Mouse (Mus musculus): ENCODE measurements around the gene Lhx3.
A peak's percentile ranks its signal among the peaks of the same experiment; 100 is the strongest.

Gene Lhx3

DNA sequence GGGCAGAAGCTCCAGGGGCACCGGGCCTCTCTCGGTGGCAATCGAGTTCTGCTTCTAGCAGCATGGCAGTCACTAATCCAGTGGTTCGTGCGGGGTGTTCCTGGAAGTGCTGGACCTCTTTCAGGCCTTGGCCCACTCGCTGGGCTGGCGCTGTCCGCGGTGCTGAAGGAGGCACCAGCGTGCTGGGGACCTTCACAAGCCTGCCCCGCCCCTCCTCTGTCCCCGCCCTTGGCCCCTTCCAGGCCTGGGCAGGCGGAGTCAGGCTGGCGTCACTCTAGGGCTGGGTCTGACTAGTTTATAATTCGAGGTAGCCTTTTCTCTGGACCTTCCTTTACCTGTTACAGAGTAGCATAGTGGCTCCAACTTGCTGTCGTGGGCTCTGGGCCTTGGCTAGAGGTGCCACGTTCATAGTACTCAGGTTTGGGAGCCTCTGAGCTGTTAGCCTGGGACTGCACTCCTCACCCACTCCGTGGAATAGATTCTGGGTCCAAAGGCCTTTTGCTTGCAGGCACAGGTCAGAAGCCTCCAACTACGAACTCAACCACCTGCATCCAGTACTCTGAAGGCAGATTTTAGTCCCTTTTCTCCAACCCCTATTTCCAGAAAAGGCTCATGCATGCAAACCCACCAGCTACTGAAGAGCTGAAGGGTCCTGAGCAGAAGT lies at the start of gene Lhx3:
Gene Lhx3 (minus strand): TSS at position 164 of the 664 bp plus-strand sequence.
- peak; percentile 29 for DNase-seq (ENCODE audit: low read depth, low spot score)

DNA sequence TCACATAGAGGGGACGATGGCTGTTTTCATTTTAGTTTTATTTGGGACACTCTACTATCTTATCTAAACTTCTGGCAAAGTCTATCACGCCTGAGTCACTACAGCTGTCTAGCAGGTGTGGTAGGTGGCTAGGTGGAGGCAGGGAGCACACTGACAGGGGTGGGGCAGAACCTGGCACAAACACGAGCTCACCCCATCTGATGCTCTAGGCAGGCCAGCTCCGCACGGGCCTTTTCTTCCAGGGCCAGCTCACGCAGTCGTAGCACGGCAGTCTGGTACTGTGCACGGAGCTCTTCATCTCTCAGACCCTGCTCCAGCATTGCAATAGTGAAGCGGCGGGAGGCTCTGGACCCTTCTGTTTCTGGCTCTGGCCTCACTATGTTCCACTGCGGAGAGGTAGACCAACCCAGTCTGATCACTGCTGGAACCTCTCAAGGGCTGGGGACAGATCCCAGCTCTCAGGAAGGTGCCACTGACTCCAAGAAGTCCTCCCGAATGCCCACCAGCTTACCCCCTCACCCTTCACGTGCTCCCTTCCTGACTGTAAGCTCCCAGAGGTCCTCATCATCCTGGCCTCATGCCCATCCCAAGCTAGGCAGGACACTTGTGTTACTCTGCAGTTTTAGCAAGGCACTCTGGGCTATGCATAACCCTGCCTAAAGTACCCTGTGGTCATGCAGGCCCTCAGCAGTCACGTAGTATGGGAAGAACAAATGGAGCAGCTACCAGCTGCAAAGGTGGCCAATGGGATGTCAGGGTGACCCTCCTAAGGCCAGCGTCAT lies 49.4 kb upstream of the Lhx3 start:
- DNase-seq (ENCODE audit: low read depth, low spot score): no peak

DNA sequence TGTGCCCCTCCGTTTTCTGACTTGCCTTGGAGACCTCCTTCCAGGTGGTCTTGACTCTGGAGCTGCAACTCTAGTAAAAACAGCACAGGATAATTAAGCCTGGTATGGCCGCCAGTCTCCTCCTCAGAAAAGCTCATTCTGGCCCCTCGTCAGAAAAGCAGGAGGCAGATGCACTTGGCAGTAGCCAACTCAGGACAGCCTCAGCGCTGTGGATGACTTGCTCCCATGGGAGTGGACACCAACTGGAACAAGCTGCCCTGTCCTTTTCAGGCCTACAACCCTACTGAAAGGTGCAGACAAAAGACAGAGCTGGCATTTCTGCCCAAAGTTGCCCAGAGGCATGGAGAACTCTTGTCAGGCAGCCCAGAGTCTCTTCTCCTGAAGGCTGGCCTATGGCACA lies 46.7 kb upstream of the Lhx3 start:
- no peak for DNase-seq (ENCODE audit: low read depth, low spot score)

DNA sequence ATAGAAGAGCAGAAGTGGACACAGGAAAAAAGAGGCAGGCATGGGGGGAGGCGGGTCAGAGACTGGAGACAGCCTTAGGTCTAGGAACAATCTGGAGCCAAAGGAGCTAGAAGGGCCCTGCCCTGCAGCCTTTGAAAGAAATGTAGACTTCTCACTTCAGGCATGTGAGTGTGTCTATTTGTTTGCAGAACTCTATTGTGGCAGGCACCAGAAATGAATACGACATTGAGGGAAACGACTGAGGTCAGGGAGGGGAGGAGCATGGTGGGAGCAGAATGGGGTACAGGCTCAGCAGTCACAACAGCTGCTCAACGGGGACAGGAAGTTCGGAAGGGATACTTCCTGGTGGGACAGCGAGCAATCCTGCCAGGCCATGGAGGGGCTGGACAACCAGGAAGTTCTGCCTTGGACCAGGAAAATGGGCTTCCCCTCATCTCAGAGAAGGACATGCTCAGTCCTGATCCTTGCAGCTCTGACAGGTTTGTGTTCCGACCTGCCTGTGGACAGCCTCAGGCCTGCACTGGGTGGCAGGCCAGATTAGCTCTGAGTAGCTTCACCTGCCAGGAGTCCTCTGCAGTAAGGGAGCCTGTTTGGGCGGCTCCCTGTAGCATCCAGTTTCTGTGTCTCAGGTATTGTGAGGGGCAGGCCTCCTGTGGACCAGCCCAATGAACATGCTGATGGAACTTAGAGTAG lies 44.6 kb upstream of the Lhx3 start:
- no peak for DNase-seq (ENCODE audit: low read depth, low spot score)

DNA sequence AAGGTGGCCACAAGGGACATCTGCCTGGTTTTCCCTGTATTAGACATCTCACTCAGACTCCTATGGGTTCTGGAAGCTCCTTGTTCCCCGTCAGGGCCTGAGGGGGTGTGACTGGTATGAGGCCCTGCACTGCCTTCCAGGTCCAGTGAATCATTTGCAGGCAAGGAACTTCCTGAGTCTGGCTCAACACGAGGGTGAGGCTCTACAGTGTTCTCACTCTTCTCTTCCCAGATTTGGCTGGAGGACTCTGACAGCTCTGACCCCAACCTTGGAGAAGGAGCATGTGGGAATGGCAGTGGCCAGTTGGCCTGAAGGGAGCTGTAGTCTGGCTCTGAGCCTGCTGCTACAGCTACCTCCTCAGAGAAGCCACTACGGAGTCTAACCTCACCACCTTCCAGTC lies 39.4 kb upstream of the Lhx3 start:
- no peak for DNase-seq (ENCODE audit: low read depth, low spot score)

DNA sequence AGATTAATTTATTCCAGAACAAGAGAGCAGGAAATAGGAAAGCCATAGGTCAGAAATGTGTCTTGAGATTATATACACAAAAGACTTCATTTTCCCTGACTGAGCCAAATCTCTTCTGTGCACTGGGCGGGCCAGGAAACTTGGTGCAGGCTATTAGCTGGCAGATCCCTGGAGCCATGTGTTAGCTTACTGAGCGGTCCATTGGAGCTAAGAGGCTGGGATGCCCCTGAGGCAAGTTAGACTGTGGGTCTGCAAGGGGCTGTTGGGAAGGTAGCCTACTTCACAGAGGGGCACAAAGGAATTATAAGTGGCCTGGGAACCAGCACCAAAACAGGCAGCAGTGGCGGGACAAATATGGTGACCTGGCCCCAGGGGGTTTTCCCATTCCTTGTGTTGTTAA lies 32.8 kb upstream of the Lhx3 start:
- no peak for DNase-seq (ENCODE audit: low read depth, low spot score)

DNA sequence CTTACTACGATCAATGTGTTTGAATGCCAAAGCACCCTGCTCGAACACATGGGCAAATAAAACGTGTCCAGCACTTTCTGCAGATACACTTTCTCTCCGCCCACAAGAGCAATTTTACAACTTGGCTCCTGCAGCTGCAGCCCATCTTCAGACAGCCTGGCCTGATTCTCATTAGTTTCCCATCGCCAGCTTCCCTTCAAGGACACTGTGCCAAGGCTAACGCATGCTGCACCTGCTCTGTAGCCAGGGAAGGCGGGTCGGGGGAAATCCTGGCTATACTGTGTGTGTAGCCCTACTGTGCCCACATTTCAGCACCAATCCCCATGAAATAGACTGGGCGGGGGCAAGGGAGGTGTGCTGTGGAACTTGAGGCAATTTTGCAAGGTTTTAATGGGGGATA lies 32.2 kb upstream of the Lhx3 start:
- no peak for DNase-seq (ENCODE audit: low read depth, low spot score)

DNA sequence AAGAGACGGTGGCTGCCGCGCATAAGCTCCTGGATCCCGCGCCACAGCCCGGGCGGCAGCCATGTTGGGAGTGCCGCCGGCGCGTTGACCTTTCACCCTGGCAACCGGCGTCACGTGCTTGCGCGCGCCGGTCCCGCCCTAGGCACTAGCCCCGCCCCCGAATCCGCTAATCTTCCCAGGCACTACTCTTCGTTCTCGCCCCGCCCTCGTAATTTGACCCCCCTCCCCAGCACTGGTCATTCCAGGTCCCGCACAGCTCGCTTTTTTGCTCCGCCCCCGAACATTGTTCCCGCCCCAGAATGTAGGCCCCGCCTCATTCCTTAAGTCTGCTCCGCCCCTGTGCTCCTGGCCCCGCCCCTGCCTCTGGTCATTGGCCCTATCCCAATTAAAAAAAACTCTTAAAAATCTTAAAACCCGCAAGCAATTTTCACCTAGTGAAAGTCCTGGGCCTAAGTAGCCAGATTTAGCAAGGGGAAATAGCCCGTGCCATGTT lies 29.2 kb upstream of the Lhx3 start, which contains the start of gene Qsox2:
Gene Qsox2 (minus strand): TSS at position 236 of the 493 bp plus-strand sequence.
- DNase-seq (ENCODE audit: low read depth, low spot score): peak; percentile 88

DNA sequence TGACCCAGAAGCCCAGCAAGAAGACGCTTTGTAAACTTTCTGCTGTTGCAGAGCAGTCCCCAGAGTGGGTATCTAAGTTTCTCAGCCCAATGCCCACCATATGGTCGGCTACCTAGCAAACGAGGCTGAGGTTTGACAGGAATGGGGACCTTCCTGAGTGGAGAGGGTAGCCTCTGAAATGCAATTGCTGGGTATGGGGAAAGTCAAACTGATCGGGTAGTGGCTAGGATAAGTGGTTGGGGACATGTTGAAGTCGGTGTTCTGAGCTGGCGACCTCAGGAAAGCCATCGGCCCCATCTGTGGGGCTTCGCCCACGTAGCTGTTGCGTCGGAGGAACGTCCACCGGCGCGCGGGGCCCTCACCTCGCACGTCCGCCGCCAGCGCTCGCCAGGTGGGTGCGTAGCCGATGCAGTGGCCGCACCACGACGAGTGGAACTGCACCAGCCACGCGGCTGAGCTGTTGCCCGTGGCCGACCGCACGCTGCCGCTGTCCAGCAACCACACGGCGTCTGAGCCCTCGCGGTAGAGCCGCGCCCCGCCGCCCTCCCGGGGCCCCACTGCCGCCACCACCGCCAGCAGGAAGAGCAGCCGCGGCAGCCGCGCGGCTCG lies 28.7 kb upstream of the Lhx3 start:
- no peak for DNase-seq (ENCODE audit: low read depth, low spot score)

DNA sequence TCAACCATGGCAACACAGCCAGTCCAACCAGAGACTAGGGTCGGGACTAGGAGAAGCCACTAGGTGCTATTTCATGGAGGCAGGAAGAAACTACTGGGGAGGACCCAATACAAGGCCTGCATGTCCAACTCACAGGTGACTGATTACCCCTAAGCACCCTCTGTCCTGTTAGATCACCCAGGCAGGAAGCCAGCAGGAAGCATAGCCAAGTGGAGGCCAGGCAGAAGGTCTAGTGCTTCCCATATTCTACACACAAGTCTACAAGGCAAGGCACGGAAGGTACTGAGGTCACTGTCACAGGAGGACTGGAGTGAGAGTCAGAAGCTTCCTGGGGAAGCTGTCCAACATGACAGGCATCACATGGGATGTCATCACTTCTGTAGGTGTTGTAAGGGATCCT lies 26.7 kb upstream of the Lhx3 start:
- DNase-seq (ENCODE audit: low read depth, low spot score): no peak

DNA sequence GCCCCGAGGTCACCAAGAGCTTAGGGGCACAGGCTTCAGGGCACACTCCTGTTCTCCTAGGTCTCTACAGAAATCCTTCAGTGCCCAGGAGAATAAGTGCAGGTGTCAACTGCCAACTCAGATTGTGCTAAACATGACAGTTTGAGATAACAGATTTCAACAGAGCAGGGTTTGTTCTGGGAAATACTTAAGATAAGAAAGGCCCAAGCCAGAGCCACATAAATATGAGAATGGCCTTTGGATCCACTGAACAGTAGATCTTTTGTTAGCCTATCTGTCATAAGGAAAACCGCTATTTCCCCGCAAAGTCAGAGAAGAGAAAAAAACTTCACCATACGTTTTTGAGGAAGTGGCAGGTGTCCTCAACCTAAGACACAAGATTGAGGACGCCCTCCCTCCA lies 26.2 kb upstream of the Lhx3 start:
- DNase-seq (ENCODE audit: low read depth, low spot score): no peak

DNA sequence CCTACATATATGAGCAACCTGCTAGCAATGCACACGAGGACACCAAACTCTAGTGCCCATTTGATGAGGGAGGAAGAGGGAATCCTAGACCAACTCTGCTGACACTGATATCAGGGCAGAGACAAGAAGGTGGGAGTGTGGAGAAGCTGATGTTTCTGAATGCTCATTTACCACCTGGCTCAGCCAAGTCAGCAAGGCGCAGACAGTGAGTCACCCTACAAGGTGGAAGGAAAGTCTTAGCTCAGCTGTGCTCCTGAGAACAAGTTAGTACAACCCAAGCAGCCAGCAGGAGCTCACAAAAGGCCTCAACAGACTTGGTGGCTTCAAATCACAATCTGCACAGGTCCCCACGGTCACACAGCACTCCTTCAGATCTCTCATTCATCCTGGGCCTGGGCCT lies 23.3 kb upstream of the Lhx3 start:
- no peak for DNase-seq (ENCODE audit: low read depth, low spot score)

DNA sequence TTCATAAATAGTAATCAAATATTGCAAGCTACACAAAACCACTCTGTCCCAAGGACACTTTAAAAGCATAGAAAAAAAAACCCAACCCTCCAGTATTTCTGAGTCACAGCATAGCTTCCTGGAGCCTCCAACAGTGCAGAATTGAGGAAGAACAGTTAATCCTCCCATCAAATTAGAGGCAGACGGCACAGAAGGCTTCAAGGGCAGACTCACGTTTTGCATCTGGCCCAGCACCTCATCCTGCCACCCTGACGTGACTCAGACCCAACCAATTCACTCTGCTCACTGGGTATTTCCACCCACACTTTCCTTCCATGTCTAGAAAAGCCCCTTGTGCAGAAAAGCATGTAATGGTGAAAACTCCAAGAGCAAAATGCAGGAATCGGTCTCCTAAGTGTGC lies 22.2 kb upstream of the Lhx3 start:
- DNase-seq (ENCODE audit: low read depth, low spot score): no peak

DNA sequence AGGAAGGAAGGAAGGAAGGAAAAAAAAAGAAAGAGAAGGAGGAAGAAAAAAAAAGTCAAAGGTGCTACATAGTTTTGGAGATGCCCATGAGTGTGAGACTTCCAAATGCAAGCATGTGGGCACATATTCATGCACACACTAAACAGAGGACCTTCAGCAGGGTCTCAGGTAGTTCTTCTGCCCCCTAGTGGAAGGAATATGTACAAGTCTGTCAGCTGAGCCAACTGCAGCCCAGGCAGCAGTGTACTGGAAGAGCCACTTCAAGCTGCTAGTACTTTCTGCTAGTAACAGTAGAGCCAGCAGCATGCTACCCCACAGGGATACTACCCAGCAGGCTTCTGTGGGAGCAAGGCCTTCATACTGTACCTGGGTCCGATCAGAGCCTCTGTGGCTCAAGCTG lies 19.7 kb upstream of the Lhx3 start:
- DNase-seq (ENCODE audit: low read depth, low spot score): peak; percentile 58

DNA sequence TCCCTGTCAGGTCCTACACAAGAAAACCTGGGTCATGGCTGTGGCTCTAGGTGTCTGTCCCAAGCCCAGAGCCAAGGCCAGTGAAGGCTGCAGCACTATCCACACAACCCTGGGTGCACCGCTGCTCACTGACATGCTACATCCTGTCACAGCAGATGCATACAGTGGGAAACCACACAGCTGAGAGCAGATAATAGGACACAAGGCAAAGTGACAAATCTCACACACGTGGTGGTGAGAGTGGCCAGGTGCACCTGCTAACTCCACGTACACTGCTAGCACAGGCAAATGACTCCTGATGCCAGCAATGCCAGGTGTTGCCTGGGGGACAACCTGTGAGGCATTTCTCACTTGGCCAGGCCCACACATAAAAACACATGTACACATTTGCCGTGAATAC lies 17.2 kb upstream of the Lhx3 start:
- DNase-seq (ENCODE audit: low read depth, low spot score): no peak

DNA sequence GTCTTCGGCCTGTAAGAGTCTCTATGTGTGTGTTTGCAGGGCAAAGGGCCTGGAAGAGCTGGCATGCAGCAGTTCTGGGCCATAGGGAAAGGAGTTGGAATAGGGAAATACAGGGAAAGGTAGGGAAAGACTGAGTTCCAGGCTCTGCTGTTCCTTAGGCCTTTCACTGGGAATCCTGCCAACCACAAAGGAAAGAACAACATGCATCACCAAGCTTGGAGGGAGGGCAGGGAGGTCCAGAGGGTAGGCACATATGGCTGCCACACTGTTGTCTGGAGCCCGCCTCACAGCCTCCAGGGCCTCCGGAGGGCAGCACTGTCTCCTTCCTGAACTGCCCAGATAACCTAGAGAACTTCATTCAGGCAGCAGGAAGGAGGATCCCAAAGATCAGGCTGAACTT lies 15.9 kb upstream of the Lhx3 start:
- no peak for DNase-seq (ENCODE audit: low read depth, low spot score)

DNA sequence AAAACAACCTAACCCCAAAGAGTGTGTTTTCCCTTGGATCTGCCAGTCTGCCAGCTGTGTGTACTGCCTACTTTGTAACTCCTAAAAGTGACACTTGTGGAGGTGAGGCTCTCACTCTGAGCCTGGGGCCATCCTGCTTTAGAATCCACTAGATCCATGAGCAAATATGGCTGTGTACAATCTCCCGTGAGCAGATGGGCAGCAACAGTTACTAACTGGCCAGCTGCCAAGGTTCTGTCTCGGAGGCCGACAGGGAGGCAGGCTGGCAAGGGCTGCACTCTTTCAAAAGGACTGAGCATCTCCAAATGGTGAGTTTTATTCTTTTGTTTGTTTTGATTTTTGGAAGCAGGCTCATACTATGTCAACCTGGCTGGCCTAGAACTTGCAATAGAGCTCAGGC lies 6.4 kb upstream of the Lhx3 start:
- no peak for DNase-seq (ENCODE audit: low read depth, low spot score)

DNA sequence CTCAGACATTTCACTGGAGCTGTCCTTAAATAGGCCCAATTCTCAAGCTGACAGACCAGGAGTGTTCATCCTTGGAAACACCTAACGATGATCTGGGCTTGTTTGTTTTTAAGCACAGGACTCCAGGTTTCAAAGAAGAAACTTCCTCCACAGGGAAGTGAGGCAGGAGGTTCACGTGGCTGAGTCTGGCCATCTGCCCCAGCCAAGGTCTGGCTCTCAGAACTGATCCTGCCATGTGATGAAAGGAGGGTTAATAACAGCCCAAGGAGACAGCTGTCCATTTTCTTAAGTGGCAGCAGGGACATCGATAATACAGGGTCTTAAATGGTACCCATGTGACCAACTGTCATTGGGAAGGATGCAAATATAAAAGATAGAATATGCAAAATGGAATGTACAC lies 1.5 kb upstream of the Lhx3 start:
- DNase-seq (ENCODE audit: low read depth, low spot score): no peak

DNA sequence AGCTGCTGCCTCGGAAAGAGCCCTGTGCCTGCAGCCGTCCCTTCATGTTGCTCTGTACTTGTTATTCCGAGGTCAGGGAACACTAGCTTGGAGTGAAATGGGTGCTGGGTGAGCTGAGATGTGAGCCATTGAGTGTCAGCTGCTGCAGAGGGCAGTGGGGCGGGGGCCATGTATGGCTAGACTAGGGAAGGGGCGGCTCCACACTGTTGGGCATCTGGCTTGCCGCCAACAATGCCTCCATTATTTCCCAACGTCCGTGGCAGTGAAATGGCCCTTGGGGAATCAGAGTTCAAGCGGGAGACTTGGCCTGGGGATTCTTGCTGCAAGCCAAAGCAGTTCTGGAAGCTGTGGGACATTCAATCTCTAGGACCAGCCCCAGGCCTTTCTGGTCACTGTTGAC lies 530 bp downstream of the Lhx3 start:
- DNase-seq (ENCODE audit: low read depth, low spot score): no peak

DNA sequence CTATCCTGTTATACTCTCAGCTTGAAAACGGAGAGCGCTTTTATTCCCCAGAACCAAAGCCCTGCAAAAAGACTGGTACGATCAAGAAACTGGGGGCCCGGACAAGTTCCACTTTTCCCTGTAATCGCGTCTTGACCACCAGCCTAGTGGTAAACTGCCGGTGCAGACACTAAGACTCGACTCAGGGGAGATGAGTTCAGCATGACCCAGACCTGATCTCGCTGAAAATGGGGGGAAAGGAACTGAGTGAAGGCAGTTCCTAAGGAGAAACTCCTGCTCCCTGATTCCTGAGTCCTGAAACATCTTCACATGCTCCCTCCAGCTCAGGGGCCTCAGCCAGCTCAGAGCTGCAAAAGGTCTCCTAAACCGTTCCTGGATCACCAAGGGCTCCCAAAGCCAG lies 2.3 kb downstream of the Lhx3 start:
- DNase-seq (ENCODE audit: low read depth, low spot score): no peak

DNA sequence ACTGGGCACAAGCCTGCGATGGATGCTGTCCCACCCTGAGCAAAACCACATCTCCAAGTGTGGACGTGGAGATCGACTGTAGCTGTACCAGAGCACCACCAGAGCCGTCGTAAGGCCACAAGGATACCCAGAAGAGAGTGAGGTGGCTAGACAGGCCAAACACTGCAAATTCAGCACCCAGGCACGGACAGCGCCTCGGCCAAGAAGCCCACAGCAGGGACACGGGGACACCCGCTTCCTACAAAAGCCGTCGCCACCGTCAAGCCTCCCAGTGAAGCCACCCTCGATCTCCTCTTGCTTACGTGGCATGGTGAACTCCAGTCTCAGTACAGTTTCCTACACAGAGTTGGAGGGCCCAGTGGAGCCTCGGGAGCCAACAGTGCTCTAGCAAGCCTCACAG lies 3.0 kb downstream of the Lhx3 start:
- DNase-seq (ENCODE audit: low read depth, low spot score): no peak

DNA sequence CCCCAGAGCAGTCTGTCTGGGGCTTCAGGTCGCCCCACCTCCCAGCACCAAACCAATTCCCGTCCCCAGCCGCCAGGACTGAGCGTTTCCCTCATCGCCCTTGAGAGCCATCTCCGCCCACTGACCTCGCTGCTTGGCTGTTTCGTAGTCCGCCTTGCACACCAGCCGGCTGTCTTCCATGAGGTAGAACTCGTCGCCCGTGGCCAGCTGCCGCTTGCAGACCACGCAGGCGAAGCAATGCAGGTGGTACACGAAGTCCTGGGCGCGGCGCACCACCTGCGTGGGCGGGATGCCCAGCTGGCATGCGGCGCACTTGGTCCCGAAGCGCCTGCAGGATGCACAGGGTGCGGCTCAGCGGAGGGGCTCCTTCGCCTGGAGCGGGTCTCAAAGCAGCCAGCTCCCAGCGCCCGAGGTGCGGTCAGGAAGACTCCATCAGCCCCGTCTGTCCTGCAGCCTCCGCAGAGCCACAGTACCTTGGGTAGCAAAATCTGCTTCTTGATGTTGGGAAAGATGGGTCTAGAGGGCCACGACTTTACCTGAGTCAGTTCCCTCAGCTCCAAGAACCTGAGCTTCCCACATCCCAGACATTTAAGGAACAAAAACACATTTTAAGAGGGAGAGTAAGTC lies 5.1 kb downstream of the Lhx3 start:
- no peak for DNase-seq (ENCODE audit: low read depth, low spot score)
